Mouse (Mus musculus): ENCODE data around the gene Gm13271. TPM values are rescaled to one million over a fixed set of nuclear protein-coding genes. Genes with fewer than 3 reads are reported as not detected.
"Not testable (repeated sequence)": the region's sequence is repeated elsewhere in the genome, so short reads cannot be mapped to it uniquely, and the experiment has no call there.

Gene Gm13271
- total and polyA plus RNA-seq, 2 experiments from 2014 or later, result not detected

DNA sequence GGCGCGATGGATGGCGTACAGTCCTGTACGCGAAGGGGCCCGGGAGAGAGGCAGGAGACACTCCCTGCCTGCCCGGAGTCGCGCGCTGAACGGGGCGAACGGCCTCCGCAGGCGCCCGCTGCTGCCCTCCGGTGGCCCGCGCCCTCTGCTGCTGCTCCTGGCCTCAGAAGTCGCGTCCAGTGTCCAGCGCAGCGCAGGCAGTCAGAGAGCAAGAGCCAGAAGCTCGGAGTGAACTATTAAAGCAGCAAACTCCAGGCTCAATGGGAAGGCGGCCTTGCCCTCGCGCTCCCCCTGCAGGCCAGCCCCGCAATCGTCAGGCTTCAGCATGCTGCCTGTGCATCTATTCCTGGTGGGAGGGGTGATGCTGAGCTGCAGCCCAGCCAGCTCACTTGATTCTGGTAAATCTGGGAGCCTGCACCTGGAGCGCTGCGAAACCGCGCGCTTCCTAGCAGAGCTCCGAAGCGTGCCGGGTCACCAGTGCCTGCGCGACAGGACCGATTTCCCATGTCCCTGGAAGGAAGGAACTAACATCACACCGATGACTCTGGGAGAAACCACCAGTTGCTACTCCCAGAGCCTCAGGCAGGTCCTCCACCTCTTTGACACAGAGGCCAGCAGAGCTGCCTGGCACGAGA is 8.8 kb downstream of the Gm13271 start:
- peak; percentile 88 for DNase-seq (ENCODE audit: low spot score)
- not testable (repeated sequence) for ATAC-seq (ENCODE audit: insufficient read depth, low read depth); H3K4me1 ChIP-seq (ENCODE audit: control insufficient read depth, insufficient read depth); H3K27me3 ChIP-seq (ENCODE audit: control insufficient read depth, insufficient read depth, low read length); H3K9ac ChIP-seq (replicated peaks; ENCODE audit: low read depth, low read length); H3K36me3 ChIP-seq (replicated peaks; ENCODE audit: control insufficient read depth, insufficient read depth, low read length); H3K9me3 ChIP-seq (replicated peaks; ENCODE audit: control insufficient read depth, low read length)
- peak overlapping the region; percentile 27 for H3K4me3 ChIP-seq (ENCODE audit: low read depth, low read length)
- peak; percentile 49 for TF ChIP-seq CTCF (IDR thresholded peaks at IDR 0.05; ENCODE audit: low read depth)
- WGBS, result 3% methylated on average over 22 of the region's 42 CpGs
- peak overlapping the region; percentile 61; the same call in 1 of the 2 replicates for H3K27ac ChIP-seq (ENCODE audit: low read depth)
- H3K4me2 ChIP-seq (ENCODE audit: low read depth, low read length), result peak overlapping the region; percentile 28; the same call in 1 of the 2 replicates

DNA sequence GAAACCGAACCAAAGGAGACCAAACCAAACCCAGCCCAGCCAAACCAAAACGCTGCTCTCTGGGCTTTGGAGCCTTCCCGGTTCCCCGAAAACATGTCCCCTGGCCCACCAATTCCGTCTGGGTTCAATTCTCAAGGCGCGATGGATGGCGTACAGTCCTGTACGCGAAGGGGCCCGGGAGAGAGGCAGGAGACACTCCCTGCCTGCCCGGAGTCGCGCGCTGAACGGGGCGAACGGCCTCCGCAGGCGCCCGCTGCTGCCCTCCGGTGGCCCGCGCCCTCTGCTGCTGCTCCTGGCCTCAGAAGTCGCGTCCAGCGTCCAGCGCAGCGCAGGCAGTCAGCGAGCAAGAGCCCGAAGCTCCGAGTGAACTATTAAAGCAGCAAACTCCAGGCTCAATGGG is 18.9 kb downstream of the Gm13271 start, which contains the start of gene Gm13290:
Gene Gm13290, plus strand, starts transcription at position 301 of the 400 bp plus-strand sequence.
- DNase-seq (ENCODE audit: low spot score); H3K4me1 ChIP-seq (ENCODE audit: control insufficient read depth, insufficient read depth); H3K9ac ChIP-seq (replicated peaks; ENCODE audit: low read depth, low read length); H3K4me2 ChIP-seq (ENCODE audit: low read depth, low read length); H3K9me3 ChIP-seq (replicated peaks; ENCODE audit: control insufficient read depth, low read length); H3K27me3 ChIP-seq (ENCODE audit: control insufficient read depth, insufficient read depth, low read length); H3K36me3 ChIP-seq (replicated peaks; ENCODE audit: control insufficient read depth, insufficient read depth, low read length); H3K4me3 ChIP-seq (ENCODE audit: low read depth, low read length); H3K27ac ChIP-seq (ENCODE audit: low read depth); ATAC-seq (ENCODE audit: insufficient read depth, low read depth): not testable (repeated sequence)
- WGBS, result no CpG with 5 or more reads among the region's 32 CpGs

DNA sequence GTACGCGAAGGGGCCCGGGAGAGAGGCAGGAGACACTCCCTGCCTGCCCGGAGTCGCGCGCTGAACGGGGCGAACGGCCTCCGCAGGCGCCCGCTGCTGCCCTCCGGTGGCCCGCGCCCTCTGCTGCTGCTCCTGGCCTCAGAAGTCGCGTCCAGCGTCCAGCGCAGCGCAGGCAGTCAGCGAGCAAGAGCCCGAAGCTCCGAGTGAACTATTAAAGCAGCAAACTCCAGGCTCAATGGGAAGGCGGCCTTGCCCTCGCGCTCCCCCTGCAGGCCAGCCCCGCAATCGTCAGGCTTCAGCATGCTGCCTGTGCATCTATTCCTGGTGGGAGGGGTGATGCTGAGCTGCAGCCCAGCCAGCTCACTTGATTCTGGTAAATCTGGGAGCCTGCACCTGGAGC is 22.0 kb downstream of the Gm13271 start, which contains the start of gene Gm13289:
Gene Gm13289, plus strand, starts transcription at position 301 of the 400 bp plus-strand sequence.
- not testable (repeated sequence) for ATAC-seq (ENCODE audit: insufficient read depth, low read depth); H3K4me2 ChIP-seq (ENCODE audit: low read depth, low read length); H3K36me3 ChIP-seq (replicated peaks; ENCODE audit: control insufficient read depth, insufficient read depth, low read length); H3K27me3 ChIP-seq (ENCODE audit: control insufficient read depth, insufficient read depth, low read length); DNase-seq (ENCODE audit: low spot score); H3K9me3 ChIP-seq (replicated peaks; ENCODE audit: control insufficient read depth, low read length); H3K4me1 ChIP-seq (ENCODE audit: control insufficient read depth, insufficient read depth); H3K9ac ChIP-seq (replicated peaks; ENCODE audit: low read depth, low read length); H3K4me3 ChIP-seq (ENCODE audit: low read depth, low read length); H3K27ac ChIP-seq (ENCODE audit: low read depth)
- no CpG with 5 or more reads among the region's 29 CpGs for WGBS

DNA sequence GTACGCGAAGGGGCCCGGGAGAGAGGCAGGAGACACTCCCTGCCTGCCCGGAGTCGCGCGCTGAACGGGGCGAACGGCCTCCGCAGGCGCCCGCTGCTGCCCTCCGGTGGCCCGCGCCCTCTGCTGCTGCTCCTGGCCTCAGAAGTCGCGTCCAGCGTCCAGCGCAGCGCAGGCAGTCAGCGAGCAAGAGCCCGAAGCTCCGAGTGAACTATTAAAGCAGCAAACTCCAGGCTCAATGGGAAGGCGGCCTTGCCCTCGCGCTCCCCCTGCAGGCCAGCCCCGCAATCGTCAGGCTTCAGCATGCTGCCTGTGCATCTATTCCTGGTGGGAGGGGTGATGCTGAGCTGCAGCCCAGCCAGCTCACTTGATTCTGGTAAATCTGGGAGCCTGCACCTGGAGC is 24.9 kb downstream of the Gm13271 start, which contains the start of gene Gm13272:
Gene Gm13272, plus strand, starts transcription at position 301 of the 400 bp plus-strand sequence.
- not testable (repeated sequence) for H3K36me3 ChIP-seq (replicated peaks; ENCODE audit: control insufficient read depth, insufficient read depth, low read length); H3K4me3 ChIP-seq (ENCODE audit: low read depth, low read length); ATAC-seq (ENCODE audit: insufficient read depth, low read depth); H3K27ac ChIP-seq (ENCODE audit: low read depth); H3K4me2 ChIP-seq (ENCODE audit: low read depth, low read length); H3K4me1 ChIP-seq (ENCODE audit: control insufficient read depth, insufficient read depth); H3K9me3 ChIP-seq (replicated peaks; ENCODE audit: control insufficient read depth, low read length); H3K27me3 ChIP-seq (ENCODE audit: control insufficient read depth, insufficient read depth, low read length); DNase-seq (ENCODE audit: low spot score); H3K9ac ChIP-seq (replicated peaks; ENCODE audit: low read depth, low read length)
- no CpG with 5 or more reads among the region's 29 CpGs for WGBS

DNA sequence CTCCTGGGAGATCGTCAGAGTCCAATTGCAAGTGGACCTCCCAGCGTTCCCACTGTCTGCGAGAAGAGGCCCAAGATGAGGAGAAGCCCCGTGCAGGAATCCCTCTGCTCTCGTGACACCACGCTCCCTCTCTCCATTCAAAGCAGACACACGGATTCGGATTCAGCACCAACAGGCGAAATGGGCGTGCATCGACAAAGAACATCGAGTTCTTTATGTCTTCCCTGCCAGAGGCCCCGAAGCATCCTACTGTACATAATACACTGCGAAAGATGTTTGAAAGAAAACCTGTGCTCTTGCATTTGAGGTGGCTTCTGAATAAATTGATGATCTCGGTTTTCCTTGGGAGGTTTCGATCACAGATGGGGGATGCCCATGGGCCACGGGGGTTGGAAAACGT is 25.7 kb downstream of the Gm13271 start:
- not testable (repeated sequence) for H3K9me3 ChIP-seq (replicated peaks; ENCODE audit: control insufficient read depth, low read length); H3K9ac ChIP-seq (replicated peaks; ENCODE audit: low read depth, low read length); H3K27me3 ChIP-seq (ENCODE audit: control insufficient read depth, insufficient read depth, low read length); H3K4me2 ChIP-seq (ENCODE audit: low read depth, low read length); H3K4me1 ChIP-seq (ENCODE audit: control insufficient read depth, insufficient read depth); H3K36me3 ChIP-seq (replicated peaks; ENCODE audit: control insufficient read depth, insufficient read depth, low read length); DNase-seq (ENCODE audit: low spot score); H3K27ac ChIP-seq (ENCODE audit: low read depth); H3K4me3 ChIP-seq (ENCODE audit: low read depth, low read length); ATAC-seq (ENCODE audit: insufficient read depth, low read depth)
- WGBS, result 48% methylated on average over 14 of the region's 18 CpGs

DNA sequence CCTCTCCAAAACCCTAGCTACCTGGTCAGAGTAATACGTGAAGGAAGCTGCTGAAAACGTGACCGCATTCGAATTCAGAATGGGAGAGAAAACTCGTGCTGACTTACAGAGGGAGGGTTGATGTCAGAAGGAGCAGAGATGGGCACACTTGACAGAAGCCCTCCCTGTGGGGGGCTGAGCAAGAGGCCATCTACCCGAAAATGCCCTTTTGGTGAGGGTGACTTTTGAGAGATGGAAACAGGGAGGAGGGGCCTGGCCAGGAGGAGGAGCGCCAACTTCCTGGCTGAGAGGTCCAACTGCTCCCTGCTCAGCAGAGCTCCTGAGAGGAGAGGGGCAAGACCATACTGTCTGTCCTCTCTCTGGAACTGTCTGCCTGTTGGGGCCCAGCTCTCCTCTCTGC is 27.2 kb downstream of the Gm13271 start, which contains the start of gene Ifnz:
Gene Ifnz, plus strand, starts transcription at position 301 of the 400 bp plus-strand sequence.
- 9% methylated on average over 3 of the region's 7 CpGs for WGBS
- not testable (repeated sequence) for H3K4me1 ChIP-seq (ENCODE audit: control insufficient read depth, insufficient read depth); DNase-seq (ENCODE audit: low spot score); H3K36me3 ChIP-seq (replicated peaks; ENCODE audit: control insufficient read depth, insufficient read depth, low read length); H3K9ac ChIP-seq (replicated peaks; ENCODE audit: low read depth, low read length); H3K27me3 ChIP-seq (ENCODE audit: control insufficient read depth, insufficient read depth, low read length); ATAC-seq (ENCODE audit: insufficient read depth, low read depth); H3K9me3 ChIP-seq (replicated peaks; ENCODE audit: control insufficient read depth, low read length)
- Histone ChIP-seq H3K4me3 (ENCODE audit: low read depth, low read length) (peak within 1 kb of the TSS; percentile 28; the same call in 1 of the 2 replicates), H3K4me2 (ENCODE audit: low read depth, low read length) (peak within 1 kb of the TSS; percentile 47), H3K27ac (ENCODE audit: low read depth) (peak within 1 kb of the TSS; percentile 82)

DNA sequence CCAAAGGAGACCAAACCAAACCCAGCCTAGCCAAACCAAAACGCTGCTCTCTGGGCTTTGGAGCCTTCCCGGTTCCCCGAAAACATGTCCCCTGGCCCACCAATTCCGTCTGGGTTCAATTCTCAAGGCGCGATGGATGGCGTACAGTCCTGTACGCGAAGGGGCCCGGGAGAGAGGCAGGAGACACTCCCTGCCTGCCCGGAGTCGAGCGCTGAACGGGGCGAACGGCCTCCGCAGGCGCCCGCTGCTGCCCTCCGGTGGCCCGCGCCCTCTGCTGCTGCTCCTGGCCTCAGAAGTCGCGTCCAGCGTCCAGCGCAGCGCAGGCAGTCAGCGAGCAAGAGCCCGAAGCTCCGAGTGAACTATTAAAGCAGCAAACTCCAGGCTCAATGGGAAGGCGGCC is 27.7 kb downstream of the Gm13271 start:
- not testable (repeated sequence) for H3K36me3 ChIP-seq (replicated peaks; ENCODE audit: control insufficient read depth, insufficient read depth, low read length); DNase-seq (ENCODE audit: low spot score); H3K4me1 ChIP-seq (ENCODE audit: control insufficient read depth, insufficient read depth); H3K9ac ChIP-seq (replicated peaks; ENCODE audit: low read depth, low read length); ATAC-seq (ENCODE audit: insufficient read depth, low read depth); H3K9me3 ChIP-seq (replicated peaks; ENCODE audit: control insufficient read depth, low read length); H3K27me3 ChIP-seq (ENCODE audit: control insufficient read depth, insufficient read depth, low read length)
- H3K27ac ChIP-seq (ENCODE audit: low read depth), result peak overlapping the region; percentile 82
- peak overlapping the region; percentile 47 for H3K4me2 ChIP-seq (ENCODE audit: low read depth, low read length)
- WGBS, result 0% methylated on average over 5 of the region's 31 CpGs
- H3K4me3 ChIP-seq (ENCODE audit: low read depth, low read length), result peak overlapping the region; percentile 28; the same call in 1 of the 2 replicates

DNA sequence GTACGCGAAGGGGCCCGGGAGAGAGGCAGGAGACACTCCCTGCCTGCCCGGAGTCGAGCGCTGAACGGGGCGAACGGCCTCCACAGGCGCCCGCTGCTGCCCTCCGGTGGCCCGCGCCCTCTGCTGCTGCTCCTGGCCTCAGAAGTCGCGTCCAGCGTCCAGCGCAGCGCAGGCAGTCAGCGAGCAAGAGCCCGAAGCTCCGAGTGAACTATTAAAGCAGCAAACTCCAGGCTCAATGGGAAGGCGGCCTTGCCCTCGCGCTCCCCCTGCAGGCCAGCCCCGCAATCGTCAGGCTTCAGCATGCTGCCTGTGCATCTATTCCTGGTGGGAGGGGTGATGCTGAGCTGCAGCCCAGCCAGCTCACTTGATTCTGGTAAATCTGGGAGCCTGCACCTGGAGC is 30.7 kb downstream of the Gm13271 start, which contains the start of gene Gm13276:
Gene Gm13276, plus strand, starts transcription at position 301 of the 400 bp plus-strand sequence.
- not testable (repeated sequence) for H3K9me3 ChIP-seq (replicated peaks; ENCODE audit: control insufficient read depth, low read length); H3K4me1 ChIP-seq (ENCODE audit: control insufficient read depth, insufficient read depth); H3K4me2 ChIP-seq (ENCODE audit: low read depth, low read length); H3K9ac ChIP-seq (replicated peaks; ENCODE audit: low read depth, low read length); DNase-seq (ENCODE audit: low spot score); H3K27me3 ChIP-seq (ENCODE audit: control insufficient read depth, insufficient read depth, low read length); H3K4me3 ChIP-seq (ENCODE audit: low read depth, low read length); ATAC-seq (ENCODE audit: insufficient read depth, low read depth); H3K27ac ChIP-seq (ENCODE audit: low read depth); H3K36me3 ChIP-seq (replicated peaks; ENCODE audit: control insufficient read depth, insufficient read depth, low read length)
- no CpG with 5 or more reads among the region's 27 CpGs for WGBS
